Mouse (Mus musculus) thymus, postnatal 25 days (tissue): ENCODE measurements around the gene Tmem14a.
"Not testable (repeated sequence)": the region's sequence is repeated elsewhere in the genome, so short reads cannot be mapped to it uniquely, and the experiment has no call there.

Experiments
- DNase-seq: peaks from one replicate; pipeline ENCODE4 v3.0.0; 2022

Gene Tmem14a

GRCm38 (mm10) chr1:21253303-21253650 is 34.9 kb downstream of the Tmem14a start:
- no peak for DNase-seq

- DNase-seq: no peak
Observed at GRCm38 (mm10) chr1:21253856-21254255, 35.5 kb downstream of the Tmem14a start.

- DNase-seq: no peak
Observed at GRCm38 (mm10) chr1:21255625-21256345, 37.4 kb downstream of the Tmem14a start.

DNA sequence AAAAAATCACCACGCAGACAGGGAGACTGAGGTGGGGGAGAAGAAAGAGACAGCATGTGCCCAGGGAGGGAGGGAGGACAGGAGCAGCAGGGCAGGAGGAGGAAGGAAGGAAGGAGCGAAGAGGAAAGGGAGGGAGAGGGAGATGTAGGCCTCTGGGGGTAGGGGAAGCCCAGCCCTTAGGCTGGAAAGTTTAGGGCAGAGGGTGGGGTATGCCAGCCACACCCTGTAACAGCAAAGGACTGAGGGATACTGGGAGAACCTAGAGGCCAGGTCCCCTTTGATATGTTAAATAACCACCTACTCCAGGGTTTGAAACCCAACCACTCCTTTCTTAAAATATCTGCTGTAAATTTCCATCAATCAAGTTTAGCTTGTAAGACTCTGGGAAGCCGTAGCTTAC is 38.0 kb downstream of the Tmem14a start:
- DNase-seq: no peak

GRCm38 (mm10) chr1:21256871-21257270 is 38.5 kb downstream of the Tmem14a start:
- no peak for DNase-seq

DNA sequence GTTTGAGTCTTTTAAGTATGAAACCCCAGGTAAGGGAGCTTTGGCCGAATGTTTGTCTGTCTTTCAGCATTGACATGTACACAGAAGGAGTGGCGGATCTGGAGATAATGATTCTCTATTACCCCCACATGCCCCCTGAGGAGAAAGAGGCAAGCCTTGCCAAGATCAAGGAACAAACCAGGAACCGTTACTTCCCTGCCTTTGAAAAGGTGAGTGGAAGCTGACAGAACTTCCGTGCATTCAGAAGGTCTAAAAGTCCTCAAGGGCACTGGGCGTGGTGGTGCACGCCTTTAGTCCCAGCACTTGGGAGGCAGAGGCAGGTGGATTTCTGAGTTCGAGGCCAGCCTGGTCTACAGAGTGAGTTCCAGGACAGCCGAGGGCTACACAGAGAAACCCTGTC is 41.6 kb downstream of the Tmem14a start:
- not testable (repeated sequence) for DNase-seq

- no peak for DNase-seq
Observed at GRCm38 (mm10) chr1:21262401-21262800, 44.0 kb downstream of the Tmem14a start.

DNA sequence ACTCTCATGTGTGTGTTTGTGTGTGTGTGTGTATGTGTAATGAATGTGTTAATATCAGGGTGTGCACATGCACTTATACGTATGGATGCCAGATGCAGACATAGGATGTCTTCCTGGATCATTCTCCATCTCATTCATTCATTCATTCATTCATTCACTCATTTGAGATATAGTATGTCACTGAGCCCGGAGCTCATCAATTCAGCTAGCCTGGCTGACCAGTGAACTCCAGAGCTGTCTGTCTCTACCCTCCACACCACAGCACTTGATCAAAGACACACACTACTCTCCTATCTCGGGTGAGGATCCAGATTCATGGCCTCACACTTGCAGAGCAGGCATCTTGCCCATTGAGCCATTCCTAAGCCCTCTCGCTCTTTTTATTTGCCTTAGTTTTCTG is 45.6 kb downstream of the Tmem14a start:
- no peak for DNase-seq

DNA sequence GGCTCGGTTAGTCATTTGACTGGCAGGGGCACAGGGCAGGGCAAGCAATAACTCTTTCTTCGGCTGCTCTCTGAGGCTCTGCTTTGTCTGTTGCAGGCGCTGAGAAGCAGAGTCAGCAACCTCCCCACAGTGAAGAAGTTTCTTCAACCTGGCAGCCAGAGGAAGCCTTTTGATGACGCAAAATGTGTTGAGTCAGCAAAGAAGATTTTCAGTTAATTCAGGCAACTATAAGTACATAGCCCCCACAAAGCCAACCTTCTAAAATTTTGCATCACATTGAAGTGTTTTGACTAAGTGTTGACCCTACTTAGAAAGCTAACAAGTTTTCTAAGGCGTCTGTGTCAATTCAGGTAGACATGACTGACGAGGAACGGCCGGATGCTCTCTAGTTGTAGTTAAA is 46.4 kb downstream of the Tmem14a start:
- no peak for DNase-seq

- no peak for DNase-seq
Observed at GRCm38 (mm10) chr1:21266766-21267165, 48.4 kb downstream of the Tmem14a start.

DNA sequence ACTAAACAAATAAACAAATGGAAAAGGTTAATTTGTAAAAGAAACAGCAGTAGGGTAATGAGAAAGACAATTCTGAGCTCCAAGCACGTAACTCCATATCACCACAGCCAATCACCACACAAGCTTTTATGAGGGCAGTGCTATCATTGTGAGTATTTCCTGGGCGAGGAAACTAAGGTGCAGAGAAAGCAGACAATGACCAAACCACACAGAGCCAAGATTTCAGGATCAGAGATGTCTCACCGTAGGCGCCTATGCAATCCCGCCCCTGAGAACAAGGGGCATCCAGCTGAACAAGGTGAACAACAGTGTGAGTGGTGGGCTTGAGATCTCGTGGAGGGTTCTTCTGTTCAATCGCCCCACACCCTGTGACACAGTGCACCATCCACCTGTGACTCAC is 49.1 kb downstream of the Tmem14a start:
- not testable (repeated sequence) for DNase-seq

- DNase-seq: peak; percentile 85
Observed at GRCm38 (mm10) chr1:21271343-21272055, 53.1 kb downstream of the Tmem14a start.

DNA sequence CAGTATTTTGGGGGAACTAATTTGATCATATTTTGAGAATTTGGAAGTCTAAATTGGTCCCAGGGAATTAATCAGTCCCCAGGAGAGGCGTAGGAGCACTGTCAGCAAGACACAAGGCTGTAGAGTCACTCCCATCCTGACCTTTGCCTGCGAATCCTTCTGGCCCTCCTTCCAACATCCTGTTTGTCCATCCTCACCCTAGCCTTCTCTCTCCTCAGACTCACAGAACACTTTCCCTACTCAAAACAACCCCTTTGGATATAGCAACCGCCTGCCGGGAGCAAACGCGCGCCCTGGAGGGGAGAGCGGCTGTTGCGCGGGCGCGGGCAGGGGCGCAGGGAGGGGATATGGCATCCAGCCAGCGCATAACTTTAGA is 53.7 kb downstream of the Tmem14a start:
- peak; percentile 14 for DNase-seq

- no peak for DNase-seq
Observed at GRCm38 (mm10) chr1:21273091-21273490, 54.7 kb downstream of the Tmem14a start.

- DNase-seq: no peak
Observed at GRCm38 (mm10) chr1:21274437-21275040, 56.2 kb downstream of the Tmem14a start.

GRCm38 (mm10) chr1:21275366-21275765 is 57.0 kb downstream of the Tmem14a start:
- DNase-seq: not testable (repeated sequence)

GRCm38 (mm10) chr1:21276158-21276557 is 57.8 kb downstream of the Tmem14a start:
- not testable (repeated sequence) for DNase-seq
